Mouse (Mus musculus) spleen, adult 12 weeks (tissue): ENCODE data around the gene Dpep3.
"Not testable (repeated sequence)": the region's sequence is repeated elsewhere in the genome, so short reads cannot be mapped to it uniquely, and the experiment has no call there.

Source experiments
- DNase-seq: peaks from one replicate; pipeline ENCODE4 v3.0.0; 2022; ENCODE audit warnings: low spot score

The Dpep3 gene

GRCm38 (mm10) chr8:105979325-105979724, at the start of gene Dpep3:
TSS of gene Dpep3 (minus strand) at chr8:105979429.
- no peak for DNase-seq

- peak; percentile 69 for DNase-seq
Measured at GRCm38 (mm10) chr8:106022483-106022882, 43.3 kb upstream of the Dpep3 start.

GRCm38 (mm10) chr8:106018039-106018438, 38.8 kb upstream of the Dpep3 start:
- no peak for DNase-seq

GRCm38 (mm10) chr8:106017130-106017529, 37.9 kb upstream of the Dpep3 start:
- no peak for DNase-seq

GRCm38 (mm10) chr8:106016284-106016683, 37.1 kb upstream of the Dpep3 start:
- DNase-seq, result no peak

GRCm38 (mm10) chr8:106012203-106012602, 33.0 kb upstream of the Dpep3 start:
- not testable (repeated sequence) for DNase-seq

- DNase-seq, result no peak
Measured at GRCm38 (mm10) chr8:106011643-106011986, 32.4 kb upstream of the Dpep3 start, which contains the start of gene Ddx28. TSS of gene Ddx28 (minus strand) at chr8:106011882.

GRCm38 (mm10) chr8:106010748-106011642, 31.8 kb upstream of the Dpep3 start:
- DNase-seq, result peak; percentile 85

- DNase-seq, result not testable (repeated sequence)
Measured at GRCm38 (mm10) chr8:106007891-106008290, 28.7 kb upstream of the Dpep3 start.

GRCm38 (mm10) chr8:106007135-106007534, 27.9 kb upstream of the Dpep3 start:
- DNase-seq, result no peak

GRCm38 (mm10) chr8:106006413-106006812, 27.2 kb upstream of the Dpep3 start:
- DNase-seq, result no peak

- DNase-seq, result no peak
Measured at GRCm38 (mm10) chr8:106005875-106006274, 26.6 kb upstream of the Dpep3 start, which contains the start of gene Dpep2nb. TSS of gene Dpep2nb (minus strand) at chr8:106005975.

- no peak for DNase-seq
Measured at GRCm38 (mm10) chr8:106004538-106005207, 25.4 kb upstream of the Dpep3 start.

- no peak for DNase-seq
Measured at GRCm38 (mm10) chr8:106001908-106002307, 22.7 kb upstream of the Dpep3 start.

GRCm38 (mm10) chr8:105998971-105999370, 19.7 kb upstream of the Dpep3 start:
- DNase-seq, result no peak

GRCm38 (mm10) chr8:105996359-105996758, 17.1 kb upstream of the Dpep3 start:
- no peak for DNase-seq

GRCm38 (mm10) chr8:105993226-105993625, 14.0 kb upstream of the Dpep3 start:
- DNase-seq, result no peak

GRCm38 (mm10) chr8:105992499-105992898, 13.3 kb upstream of the Dpep3 start:
- DNase-seq, result peak; percentile 49

GRCm38 (mm10) chr8:105991546-105991945, 12.3 kb upstream of the Dpep3 start:
- DNase-seq, result no peak

- DNase-seq, result peak; percentile 69
Measured at GRCm38 (mm10) chr8:105990856-105991387, 11.7 kb upstream of the Dpep3 start, which contains the start of gene Dus2. TSS of gene Dus2 (plus strand) at chr8:105991337.

GRCm38 (mm10) chr8:105988546-105988945, 9.3 kb upstream of the Dpep3 start:
- no peak for DNase-seq

- DNase-seq, result not testable (repeated sequence)
Measured at GRCm38 (mm10) chr8:105983406-105983805, 4.2 kb upstream of the Dpep3 start.

GRCm38 (mm10) chr8:105981146-105981545, 1.9 kb upstream of the Dpep3 start:
- DNase-seq, result no peak
